Mouse (Mus musculus): ENCODE data around the gene Slc3a2. TPM values are rescaled to one million over a fixed set of nuclear protein-coding genes. Genes with fewer than 3 reads are reported as not detected.
"Not testable (repeated sequence)": the region's sequence is repeated elsewhere in the genome, so short reads cannot be mapped to it uniquely, and the experiment has no call there.

The Slc3a2 gene
- polyA plus RNA-seq, 1 experiment = 214 TPM

DNA sequence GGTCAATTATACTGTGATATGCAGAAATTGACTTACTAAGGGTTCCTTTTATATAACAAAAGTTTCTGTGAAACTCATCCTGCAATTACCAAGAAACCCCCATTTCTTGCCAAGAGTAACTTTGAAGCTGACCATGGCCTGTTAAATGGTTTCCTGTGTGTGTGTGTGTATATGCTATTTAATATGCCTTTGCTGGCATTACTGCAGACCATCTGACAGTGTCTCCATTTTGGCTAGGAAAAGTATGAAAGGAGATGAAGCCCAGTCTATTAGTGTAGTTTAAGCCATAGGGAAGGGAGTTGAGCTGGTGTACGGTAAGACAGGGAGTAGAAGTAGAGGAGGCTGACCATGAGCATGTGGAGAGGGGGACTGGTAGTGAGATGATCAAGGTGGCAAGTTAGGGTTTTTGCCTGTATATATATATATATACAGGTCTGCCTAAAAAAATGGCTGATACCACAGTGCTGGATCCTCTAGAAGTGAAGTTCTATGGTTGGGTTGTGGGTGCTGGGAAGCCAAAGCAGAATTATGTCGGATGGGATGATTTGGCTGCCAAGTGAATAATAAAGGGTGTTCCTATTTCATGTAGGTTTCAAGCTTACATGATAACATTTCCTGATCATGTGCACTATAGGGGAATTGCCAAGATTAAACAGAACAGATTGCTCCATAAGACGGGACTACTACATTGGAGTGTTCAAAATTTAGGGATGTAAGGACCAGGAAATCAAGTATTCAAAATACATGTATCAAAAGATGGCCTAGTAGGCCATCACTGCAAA is 3.6 kb upstream of the Slc3a2 start:
- no peak for TF ChIP-seq POLR2A (IDR thresholded peaks at IDR 0.05; ENCODE audit: borderline replicate concordance, insufficient read depth, low read length)
- no peak for TF ChIP-seq CTCF (IDR thresholded peaks at IDR 0.05; ENCODE audit: borderline replicate concordance, insufficient read depth, low read depth, low read length)
- Histone ChIP-seq H3K27me3 (ENCODE audit: control insufficient read depth, insufficient read depth, low read length) (no peaks in the 10 kb centered on the region), H3K4me1 (ENCODE audit: control insufficient read depth, insufficient read depth, low read length) (peaks cover 5% of the 10 kb centered on the region; the same call in 1 of the 2 replicates), H3K4me3 (replicated peaks; ENCODE audit: insufficient read depth, low read depth, low read length) (no peak overlapping the region), H3K27ac (ENCODE audit: insufficient read depth, low read length) (no peak overlapping the region)
- DNase-seq = no peak
- 32% methylated on average over 3 of the region's 3 CpGs for WGBS

GRCm38 (mm10) chr19:8725081-8725613 is 2.0 kb upstream of the Slc3a2 start:
- no peak for DNase-seq
- WGBS = 40% methylated on average over 4 of the region's 4 CpGs
- Histone ChIP-seq H3K4me3 (replicated peaks; ENCODE audit: insufficient read depth, low read depth, low read length) (no peak overlapping the region), H3K4me1 (ENCODE audit: control insufficient read depth, insufficient read depth, low read length) (peaks cover 10% of the 10 kb centered on the region), H3K27me3 (ENCODE audit: control insufficient read depth, insufficient read depth, low read length) (no peaks in the 10 kb centered on the region), H3K27ac (ENCODE audit: insufficient read depth, low read length) (no peak overlapping the region)
- TF ChIP-seq CTCF (IDR thresholded peaks at IDR 0.05; ENCODE audit: borderline replicate concordance, insufficient read depth, low read depth, low read length) (no peak), POLR2A (IDR thresholded peaks at IDR 0.05; ENCODE audit: borderline replicate concordance, insufficient read depth, low read length) (no peak)

GRCm38 (mm10) chr19:8724392-8724791 is 1.2 kb upstream of the Slc3a2 start:
- no peak for DNase-seq
- H3K4me1 ChIP-seq (ENCODE audit: control insufficient read depth, insufficient read depth, low read length) = peaks cover 10% of the 10 kb centered on the region
- 0% methylated on average over 2 of the region's 2 CpGs for WGBS

GRCm38 (mm10) chr19:8723574-8724346 is 591 bp upstream of the Slc3a2 start:
- peak in 1 of 2 experiments; percentile 37 for DNase-seq
- TF ChIP-seq CTCF (IDR thresholded peaks at IDR 0.05; ENCODE audit: borderline replicate concordance, insufficient read depth, low read depth, low read length) (no peak), POLR2A (IDR thresholded peaks at IDR 0.05; ENCODE audit: borderline replicate concordance, insufficient read depth, low read length) (no peak)
- WGBS = under 1% methylated on average over 20 of the region's 20 CpGs
- Histone ChIP-seq H3K4me1 (ENCODE audit: control insufficient read depth, insufficient read depth, low read length) (peaks cover 10% of the 10 kb centered on the region), H3K27ac (ENCODE audit: insufficient read depth, low read length) (peak overlapping the region; percentile 88), H3K27me3 (ENCODE audit: control insufficient read depth, insufficient read depth, low read length) (no peaks in the 10 kb centered on the region), H3K4me3 (replicated peaks; ENCODE audit: insufficient read depth, low read depth, low read length) (peak overlapping the region; percentile 99)

More at GRCm38 (mm10) chr19:8724392-8724791, 1.2 kb upstream of the Slc3a2 start:
- Histone ChIP-seq H3K4me3 (replicated peaks; ENCODE audit: insufficient read depth, low read depth, low read length) (peak overlapping the region; percentile 99), H3K27me3 (ENCODE audit: control insufficient read depth, insufficient read depth, low read length) (no peaks in the 10 kb centered on the region), H3K27ac (ENCODE audit: insufficient read depth, low read length) (no peak overlapping the region)
- TF ChIP-seq CTCF (IDR thresholded peaks at IDR 0.05; ENCODE audit: borderline replicate concordance, insufficient read depth, low read depth, low read length) = no peak
- TF ChIP-seq POLR2A (IDR thresholded peaks at IDR 0.05; ENCODE audit: borderline replicate concordance, insufficient read depth, low read length) = no peak

DNA sequence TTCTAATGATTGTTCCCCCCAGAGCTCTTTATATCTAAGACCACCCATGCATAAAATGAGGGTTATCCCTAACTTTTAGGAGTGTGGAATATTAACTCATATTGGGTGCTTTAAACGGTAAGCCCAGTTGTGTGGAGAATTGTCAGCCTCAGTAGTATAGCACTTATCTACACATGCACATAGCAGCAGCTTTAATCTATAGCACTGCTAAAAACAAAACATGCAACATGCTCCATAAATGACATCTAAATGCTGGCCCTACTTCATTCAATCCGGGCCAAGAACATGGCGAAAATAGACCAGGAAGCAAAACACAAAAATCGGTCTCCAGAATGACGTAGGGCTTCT is 636 bp downstream of the Slc3a2 start:
- under 1% methylated on average over 5 of the region's 5 CpGs for WGBS
- Histone ChIP-seq H3K4me3 (replicated peaks; ENCODE audit: insufficient read depth, low read depth, low read length) (peak overlapping the region; percentile 99), H3K27ac (ENCODE audit: insufficient read depth, low read length) (peak overlapping the region; percentile 99), H3K4me1 (ENCODE audit: control insufficient read depth, insufficient read depth, low read length) (peaks cover 10% of the 10 kb centered on the region), H3K27me3 (ENCODE audit: control insufficient read depth, insufficient read depth, low read length) (no peaks in the 10 kb centered on the region)
- DNase-seq = no peak
- TF ChIP-seq POLR2A (IDR thresholded peaks at IDR 0.05; ENCODE audit: borderline replicate concordance, insufficient read depth, low read length) = no peak
- TF ChIP-seq CTCF (IDR thresholded peaks at IDR 0.05; ENCODE audit: borderline replicate concordance, insufficient read depth, low read depth, low read length) = no peak

GRCm38 (mm10) chr19:8722021-8722420 is 1.1 kb downstream of the Slc3a2 start:
- H3K27ac ChIP-seq (ENCODE audit: insufficient read depth, low read length) = no peak overlapping the region
- DNase-seq = peak; percentile 21 to 27
- peak overlapping the region; percentile 99 for H3K4me3 ChIP-seq (replicated peaks; ENCODE audit: insufficient read depth, low read depth, low read length)
- H3K4me1 ChIP-seq (ENCODE audit: control insufficient read depth, insufficient read depth, low read length) = peaks cover 11% of the 10 kb centered on the region
- WGBS = 16% methylated on average over 4 of the region's 4 CpGs
- no peaks in the 10 kb centered on the region for H3K27me3 ChIP-seq (ENCODE audit: control insufficient read depth, insufficient read depth, low read length)
- no peak for TF ChIP-seq POLR2A (IDR thresholded peaks at IDR 0.05; ENCODE audit: borderline replicate concordance, insufficient read depth, low read length)
- TF ChIP-seq CTCF (IDR thresholded peaks at IDR 0.05; ENCODE audit: borderline replicate concordance, insufficient read depth, low read depth, low read length) = no peak

- no peak for TF ChIP-seq CTCF (IDR thresholded peaks at IDR 0.05; ENCODE audit: borderline replicate concordance, insufficient read depth, low read depth, low read length)
- no peak for TF ChIP-seq POLR2A (IDR thresholded peaks at IDR 0.05; ENCODE audit: borderline replicate concordance, insufficient read depth, low read length)
- whole genome bisulfite sequencing = 49% methylated on average over 1 of the region's 1 CpGs
- peak overlapping the region; percentile 26 for H3K4me3 ChIP-seq (replicated peaks; ENCODE audit: insufficient read depth, low read depth, low read length)
These were observed 1.8 kb downstream of the Slc3a2 start for GRCm38 (mm10) chr19:8721378-8721777.

DNA sequence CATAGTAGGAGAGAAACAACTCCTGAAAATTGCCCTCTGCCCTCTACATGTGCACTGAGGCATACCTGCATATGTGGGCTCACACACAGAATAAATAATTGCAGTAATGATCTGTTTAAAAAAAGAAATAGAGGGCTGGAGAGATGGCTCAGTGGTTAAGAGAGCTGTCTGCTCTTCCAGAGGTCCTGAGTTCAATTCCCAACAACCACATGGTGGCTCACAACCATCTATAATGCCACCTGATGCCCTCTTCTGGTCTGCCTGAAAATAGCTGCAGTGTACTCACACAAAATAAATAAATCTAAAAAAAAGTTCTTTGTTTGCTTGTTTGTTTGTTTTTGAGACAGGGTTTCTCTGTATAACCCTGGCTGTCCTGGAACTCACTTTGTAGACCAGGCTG is 4.1 kb downstream of the Slc3a2 start:
- not testable (repeated sequence) for DNase-seq; H3K27ac ChIP-seq (ENCODE audit: insufficient read depth, low read length); H3K4me3 ChIP-seq (replicated peaks; ENCODE audit: insufficient read depth, low read depth, low read length); H3K27me3 ChIP-seq (ENCODE audit: control insufficient read depth, insufficient read depth, low read length)
- peaks cover 16% of the 10 kb centered on the region for H3K4me1 ChIP-seq (ENCODE audit: control insufficient read depth, insufficient read depth, low read length)

More at GRCm38 (mm10) chr19:8721378-8721777, 1.8 kb downstream of the Slc3a2 start:
- Histone ChIP-seq H3K27me3 (ENCODE audit: control insufficient read depth, insufficient read depth, low read length) (no peaks in the 10 kb centered on the region), H3K27ac (ENCODE audit: insufficient read depth, low read length) (no peak overlapping the region), H3K4me1 (ENCODE audit: control insufficient read depth, insufficient read depth, low read length) (peaks cover 14% of the 10 kb centered on the region)
- DNase-seq = no peak
